Mouse (Mus musculus) G1E (cell line): ENCODE data around the gene D930048N14Rik. TPM values are rescaled to one million over a fixed set of nuclear protein-coding genes. Genes with fewer than 3 reads are reported as not detected.

ENCODE experiments used
- ATAC-seq: 2 replicates; pipeline ENCODE4 v1.8.0; 2016; ENCODE audit warnings: mild to moderate bottlenecking; ENCODE audit not compliant: insufficient number of reproducible peaks, poor library complexity, low FRiP score, severe bottlenecking; ENCODE audit errors: extremely low read depth
- DNase-seq: peaks from one replicate; pipeline ENCODE4 v3.0.0; 2012; ENCODE audit warnings: low spot score
- H3K27me3 ChIP-seq: 2 replicates; pipeline ENCODE4 v1.6.1; 2012; ENCODE audit warnings: mild to moderate bottlenecking, low read length, inconsistent platforms; ENCODE audit not compliant: insufficient read depth
- H3K36me3 ChIP-seq: replicated peaks from 2 replicates; pipeline ENCODE3; 2012; ENCODE audit warnings: mild to moderate bottlenecking, inconsistent platforms
- H3K4me1 ChIP-seq: 2 replicates; pipeline ENCODE4 v1.6.1; 2012; ENCODE audit warnings: low read depth, low read length, inconsistent platforms, mixed read lengths; ENCODE audit not compliant: insufficient read depth
- H3K4me3 ChIP-seq: 2 replicates; pipeline ENCODE4 v1.5.1; 2012; ENCODE audit warnings: low read depth, mild to moderate bottlenecking, inconsistent platforms, low read length, moderate library complexity, mixed read lengths
- H3K9me3 ChIP-seq: replicated peaks from 2 replicates; pipeline ENCODE4 v1.6.1; 2012; ENCODE audit warnings: inconsistent platforms
- CTCF ChIP-seq: IDR thresholded peaks from 2 replicates; pipeline ENCODE4 v1.5.1; 2012; ENCODE audit warnings: low read depth, low read length, inconsistent platforms, mixed read lengths
- GATA1 ChIP-seq: IDR thresholded peaks from 2 replicates; pipeline ENCODE4 v1.6.1; 2012; ENCODE audit warnings: borderline replicate concordance, low read length, inconsistent platforms, mixed read lengths
- GATA2 ChIP-seq: IDR thresholded peaks from 2 replicates; pipeline ENCODE4 v1.6.1; 2012; ENCODE audit warnings: low read depth, low read length, inconsistent platforms, borderline replicate concordance
- POLR2AphosphoS5 ChIP-seq: IDR thresholded peaks from 2 replicates; pipeline ENCODE4 v1.6.1; 2012; ENCODE audit warnings: low read depth, low read length, inconsistent platforms; ENCODE audit not compliant: insufficient replicate concordance
- TAL1 ChIP-seq: conservative IDR thresholded peaks from 2 replicates; pipeline ENCODE4 v1.6.1; 2012; ENCODE audit warnings: low read depth, low read length, inconsistent platforms, mixed read lengths
- polyA plus RNA-seq: library from polyadenylated mRNA; stranded (reverse); fragments of >175 nt; gene quantifications from 2 replicates; pipeline ENCODE4 v1.2.3, GENCODE M21; 2012
- total RNA-seq, 2 experiments: library from RNA; stranded (forward) in 1 of 2; stranded (reverse) in 1 of 2; fragments of 200-1000 nt in 1 of 2; fragments of >200 nt in 1 of 2; fragmentation: Nextera tagmentation in 1 of 2; gene quantifications; 2 replicates each; pipeline ENCODE4 v1.2.3; 2014 to 2017

D930048N14Rik gene
- total RNA-seq (2014; fragmentation: Nextera tagmentation), result not detected in 2 replicates
- total RNA-seq (2017), result 0.05 and 0.06 TPM in 2 replicates
- not detected in 2 replicates for polyA plus RNA-seq

DNA sequence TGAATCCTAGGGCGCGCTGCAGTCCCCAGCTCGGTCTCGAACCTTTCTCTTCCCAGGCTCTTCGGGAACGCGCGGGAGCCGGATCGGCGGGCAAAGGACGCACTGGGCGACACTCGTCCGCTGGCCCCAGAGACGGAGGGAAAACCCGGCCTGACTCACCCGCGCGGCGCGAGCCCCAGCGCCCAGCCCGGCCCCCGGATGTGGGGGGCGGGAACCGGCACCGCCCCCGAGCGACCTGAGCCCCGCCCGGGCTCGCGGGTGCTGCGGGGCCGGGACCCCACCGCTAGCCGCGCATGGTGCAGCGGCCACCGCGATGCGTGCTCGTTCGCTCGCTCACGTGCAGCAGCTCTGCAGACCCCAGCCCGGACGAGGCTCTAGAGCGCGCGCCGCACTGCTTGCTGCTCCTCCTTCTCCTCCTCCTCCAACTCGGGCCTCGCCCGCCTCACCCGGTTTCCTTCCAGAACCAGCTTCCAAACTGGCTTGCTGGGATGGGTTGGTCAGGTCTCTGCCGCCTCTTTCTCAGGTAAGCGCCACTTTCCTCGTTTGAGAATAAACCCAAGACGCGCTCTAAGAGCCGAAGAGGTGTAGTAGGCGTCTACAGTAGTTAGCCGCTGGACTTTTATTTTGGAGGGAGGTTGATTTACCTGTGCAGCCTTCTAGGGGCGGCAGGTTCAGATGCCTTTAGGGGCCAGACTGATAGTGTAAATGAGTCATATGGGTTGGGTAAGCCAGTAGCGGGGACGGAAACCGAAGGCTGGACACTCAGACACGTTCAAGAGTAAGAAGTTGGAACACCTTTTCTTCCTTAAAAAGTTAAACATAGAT is at the start of gene D930048N14Rik, which contains the start of gene N4bp3:
Gene D930048N14Rik (plus strand): TSS at position 264 of the 825 bp plus-strand sequence.
Gene N4bp3 (minus strand): TSS at position 152 of the 825 bp plus-strand sequence.
- DNase-seq (no peak), ATAC-seq (no peak)
- no peak for TF ChIP-seq TAL1
- no peak for TF ChIP-seq CTCF
- TF ChIP-seq POLR2AphosphoS5, result no peak
- TF ChIP-seq GATA2, result no peak
- no peak for TF ChIP-seq GATA1
- Histone ChIP-seq H3K4me3 (peak within 1 kb of the TSS; percentile 59; the same call in 1 of the 2 replicates), H3K4me1 (peaks cover 16% of the 10 kb centered on the region), H3K27me3 (peaks cover 75% of the 10 kb centered on the region), H3K36me3 (no peaks in the 10 kb centered on the region), H3K9me3 (peaks cover 9% of the 10 kb centered on the region)

DNA sequence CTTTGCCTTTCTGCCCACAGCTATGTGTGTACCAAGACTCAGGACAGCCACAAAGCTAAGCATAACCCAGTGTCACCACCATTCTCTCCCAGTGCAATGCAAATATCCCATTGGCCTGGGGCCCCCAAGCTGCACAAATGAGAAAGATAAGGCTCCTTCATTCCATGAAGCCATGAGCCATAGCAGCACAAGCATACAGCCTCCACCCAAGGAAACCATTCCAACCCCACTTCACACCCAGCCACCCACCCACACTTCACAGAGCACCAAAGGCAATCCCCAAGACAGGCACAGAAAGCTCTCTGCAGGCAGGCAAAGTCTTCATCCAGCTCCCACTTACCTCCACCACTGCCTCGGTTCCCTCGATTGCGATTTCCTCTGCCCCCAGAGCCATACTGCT is 48.5 kb upstream of the D930048N14Rik start:
- H3K27me3 ChIP-seq, result no peaks in the 10 kb centered on the region
- peaks cover 70% of the 10 kb centered on the region for H3K4me1 ChIP-seq
- ATAC-seq (no peak), DNase-seq (no peak)
- TF ChIP-seq GATA1 (no peak), POLR2AphosphoS5 (no peak), GATA2 (no peak), TAL1 (no peak)
- no peaks in the 10 kb centered on the region for H3K9me3 ChIP-seq
- H3K36me3 ChIP-seq, result peaks cover 89% of the 10 kb centered on the region
- peak overlapping the region; percentile 48; the same call in 1 of the 2 replicates for H3K4me3 ChIP-seq

DNA sequence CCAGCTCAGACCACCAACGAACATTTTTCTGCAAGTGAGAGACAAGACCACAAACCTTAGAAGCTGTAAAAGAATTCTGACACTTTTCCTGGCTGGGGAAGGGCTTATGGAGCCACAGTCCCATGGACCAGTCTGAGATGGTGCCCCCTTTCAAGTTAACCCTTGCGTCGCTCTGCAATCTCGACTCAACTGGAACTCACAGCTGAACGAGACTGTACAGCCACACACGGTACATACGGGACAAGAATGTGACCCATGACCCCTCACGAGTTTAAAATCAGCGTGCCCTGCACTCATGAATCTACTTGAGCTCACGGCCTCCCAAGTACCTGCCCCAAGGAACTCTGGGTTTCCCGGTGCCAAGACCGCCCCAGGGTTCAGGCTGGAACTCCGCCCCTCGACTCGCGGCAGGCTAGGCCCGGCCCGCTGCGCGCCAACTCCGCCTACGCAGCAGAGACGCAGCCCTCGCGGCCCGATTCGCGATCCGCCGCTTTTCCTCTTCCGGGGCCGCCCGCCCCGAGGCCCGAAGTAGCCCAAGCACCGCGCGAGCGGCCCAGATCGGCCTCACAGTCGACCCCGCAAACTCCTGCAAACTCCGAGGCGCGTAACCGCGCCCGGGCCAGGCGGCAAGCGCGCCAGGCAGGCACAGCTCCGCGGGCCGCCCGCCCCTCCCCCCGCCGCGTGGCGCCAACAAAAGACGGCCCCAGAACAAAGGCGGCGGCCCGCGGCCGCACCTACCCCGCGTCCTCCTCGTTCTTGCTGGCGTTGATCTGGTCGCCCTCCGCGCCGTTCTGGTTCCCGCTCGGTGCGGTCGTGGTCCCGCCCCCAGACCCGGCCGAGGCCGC is 44.9 kb upstream of the D930048N14Rik start:
- DNase-seq (peak; percentile 75), ATAC-seq (no peak)
- peak overlapping the region; percentile 96 for H3K4me3 ChIP-seq
- no peaks in the 10 kb centered on the region for H3K9me3 ChIP-seq
- no peaks in the 10 kb centered on the region for H3K27me3 ChIP-seq
- TF ChIP-seq CTCF, result no peak
- peak; percentile 84; the same call in 1 of the 2 replicates for TF ChIP-seq POLR2AphosphoS5
- H3K4me1 ChIP-seq, result peaks cover 66% of the 10 kb centered on the region
- H3K36me3 ChIP-seq, result peaks cover 53% of the 10 kb centered on the region

DNA sequence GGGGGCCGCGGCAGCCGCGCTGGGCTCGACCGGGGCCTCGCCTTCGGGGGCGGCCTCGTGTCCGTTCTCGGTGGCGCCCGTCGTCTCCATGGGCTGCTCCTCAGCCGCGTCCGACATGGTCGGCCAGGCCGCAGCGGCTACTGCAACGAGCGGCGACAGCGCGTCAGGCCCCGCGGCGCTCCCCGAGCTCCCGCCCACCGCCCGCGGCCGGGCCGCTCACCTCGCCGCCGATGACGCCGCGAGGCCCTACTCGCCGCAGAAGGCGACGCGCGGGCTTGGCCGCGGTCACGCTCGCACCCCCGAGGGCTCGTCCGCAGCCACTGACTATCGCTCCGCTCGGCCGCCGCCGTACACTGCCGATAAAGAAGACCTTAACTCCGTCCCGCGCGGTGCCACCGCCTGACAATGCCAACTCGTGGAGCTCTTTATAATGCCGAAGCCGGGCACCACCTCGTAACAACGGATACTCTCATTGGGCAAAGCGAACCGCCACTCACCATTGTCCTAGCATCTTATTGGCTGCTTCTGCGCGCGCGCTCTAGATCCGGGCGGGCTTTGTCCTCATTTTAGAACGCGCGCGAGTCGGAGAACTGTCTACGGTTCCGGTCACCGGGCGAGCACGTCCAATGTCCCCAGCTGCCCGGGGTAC is 44.2 kb upstream of the D930048N14Rik start, which contains the start of gene Hnrnpab:
Gene Hnrnpab (minus strand): TSS at position 401 of the 649 bp plus-strand sequence.
- ATAC-seq (peak; percentile 75), DNase-seq (peak; percentile 96)
- Histone ChIP-seq H3K27me3 (no peaks in the 10 kb centered on the region), H3K4me3 (peak within 1 kb of the TSS; percentile 96), H3K4me1 (peaks cover 59% of the 10 kb centered on the region), H3K9me3 (no peaks in the 10 kb centered on the region), H3K36me3 (peaks cover 46% of the 10 kb centered on the region)
- TF ChIP-seq TAL1 (no peak), GATA2 (no peak), POLR2AphosphoS5 (no peak; the same call in 1 of the 2 replicates), CTCF (no peak), GATA1 (no peak)

DNA sequence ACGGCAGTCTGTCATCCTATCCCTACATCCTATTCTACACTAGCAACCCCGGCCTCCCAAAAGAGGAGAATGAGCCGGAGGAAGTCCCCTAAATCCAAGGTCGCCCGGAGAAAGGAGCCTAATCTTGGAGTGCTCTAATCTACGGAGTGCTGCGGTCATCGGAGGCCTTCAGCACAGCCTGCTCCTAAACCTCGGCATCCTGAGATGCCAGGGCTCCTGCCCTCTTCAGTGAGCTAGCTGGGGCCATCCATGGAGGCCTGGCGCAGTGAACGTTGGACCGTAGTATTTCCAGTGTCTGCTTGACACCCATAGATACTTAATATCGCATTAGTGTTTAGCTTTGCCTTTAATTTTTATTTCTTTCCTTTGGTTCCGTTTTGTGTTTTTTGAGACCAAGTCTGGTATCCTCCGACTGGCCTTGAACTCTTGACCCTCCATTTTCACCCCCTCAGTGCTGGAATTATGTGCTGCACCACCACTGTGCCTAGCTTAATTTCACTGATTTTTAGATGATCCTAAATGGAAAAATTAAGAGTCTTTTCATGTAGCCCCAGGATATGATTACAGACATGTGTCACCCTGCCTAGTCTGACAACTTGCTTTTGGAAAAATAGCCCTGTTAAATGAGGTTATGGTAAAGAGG is 43.5 kb upstream of the D930048N14Rik start:
- TF ChIP-seq CTCF, result no peak
- TF ChIP-seq TAL1, result no peak
- no peak for TF ChIP-seq GATA1
- TF ChIP-seq GATA2, result no peak
- TF ChIP-seq POLR2AphosphoS5, result no peak
- no peaks in the 10 kb centered on the region for H3K27me3 ChIP-seq

More for the DNA sequence above, 43.5 kb upstream of the D930048N14Rik start:
- peaks cover 53% of the 10 kb centered on the region for H3K4me1 ChIP-seq
- H3K36me3 ChIP-seq, result peaks cover 40% of the 10 kb centered on the region
- H3K4me3 ChIP-seq, result peak overlapping the region; percentile 96
- DNase-seq (no peak), ATAC-seq (no peak)
- H3K9me3 ChIP-seq, result no peaks in the 10 kb centered on the region
